In genomic region chr7:6779172-6779571, GRCm38 (mm10) we compare ENCODE assay signal across 22 mouse cellular contexts. TPM values are rescaled to one million over a fixed set of nuclear protein-coding genes. Genes with fewer than 3 reads are reported as not detected.
DNase-seq lines count a peak whose midpoint lies in the region; ATAC-seq lines count a peak whose summit lies in the region.
"Had no signal": no experiment of that assay in that cellular context is flagged by ENCODE, and none has a peak within 500 bp of the region (broad histone marks: within the 10 kb centered on the region; RNA-seq: fewer than 3 reads in every experiment).

No protein-coding gene starts in this region.

- peak overlapping the region; percentile 87 for H3K27ac ChIP-seq in heart, embryonic 10.5 days
- 0 out of 2 replicates have a peak overlapping the region, but pooled peaks have one; percentile 11 for H3K27ac ChIP-seq in heart, embryonic 15.5 days
- peak overlapping the region; percentile 84; the same call in 1 of the 2 replicates for H3K27ac ChIP-seq in lung, embryonic 15.5 days
- H3K27ac ChIP-seq in limb, embryonic 10.5 days = peak overlapping the region; percentile 74
- H3K27ac ChIP-seq: embryonic facial prominence, embryonic 15.5 days; forebrain, embryonic 15.5 days; hindbrain, embryonic 13.5 days; hindbrain, postnatal 0 days had no signal

- intact Hi-C loops in heart, postnatal 25 days (cut with DNase I) = no loop called here

- H3K4me3 ChIP-seq in heart, embryonic 10.5 days = no peak overlapping the region
- no peak overlapping the region for H3K4me3 ChIP-seq in heart, embryonic 15.5 days
- no peak overlapping the region for H3K4me3 ChIP-seq in lung, embryonic 15.5 days
- no peak overlapping the region for H3K4me3 ChIP-seq in limb, embryonic 10.5 days
- H3K4me3 ChIP-seq: embryonic facial prominence, embryonic 15.5 days; forebrain, embryonic 15.5 days; hindbrain, embryonic 13.5 days had no signal

- H3K9me3 ChIP-seq in heart, embryonic 10.5 days = no peaks in the 10 kb centered on the region
- no peaks in the 10 kb centered on the region for H3K9me3 ChIP-seq in heart, embryonic 15.5 days (replicated peaks)
- H3K9me3 ChIP-seq in lung, embryonic 15.5 days = no peaks in the 10 kb centered on the region
- H3K9me3 ChIP-seq in limb, embryonic 10.5 days (replicated peaks) = no peaks in the 10 kb centered on the region
- H3K9me3 ChIP-seq: embryonic facial prominence, embryonic 15.5 days; forebrain, embryonic 15.5 days; G1E; hindbrain, embryonic 13.5 days had no signal

- peaks cover 47% of the 10 kb centered on the region for H3K4me1 ChIP-seq in heart, embryonic 10.5 days
- H3K4me1 ChIP-seq in heart, embryonic 15.5 days (replicated peaks) = peaks cover 43% of the 10 kb centered on the region
- peaks cover 61% of the 10 kb centered on the region for H3K4me1 ChIP-seq in lung, embryonic 15.5 days
- peaks cover 64% of the 10 kb centered on the region for H3K4me1 ChIP-seq in limb, embryonic 10.5 days

- no peaks in the 10 kb centered on the region for H3K27me3 ChIP-seq in heart, embryonic 10.5 days (ENCODE audit: insufficient read depth, poor library complexity, severe bottlenecking)
- no peaks in the 10 kb centered on the region for H3K27me3 ChIP-seq in heart, embryonic 15.5 days
- H3K27me3 ChIP-seq in lung, embryonic 15.5 days = no peaks in the 10 kb centered on the region
- no peaks in the 10 kb centered on the region for H3K27me3 ChIP-seq in limb, embryonic 10.5 days (ENCODE audit: low read depth, poor library complexity, severe bottlenecking)
- H3K27me3 ChIP-seq: embryonic facial prominence, embryonic 15.5 days; forebrain, embryonic 15.5 days; hindbrain, embryonic 13.5 days had no signal

- no peak overlapping the region for H3K9ac ChIP-seq in heart, embryonic 15.5 days
- no peak overlapping the region for H3K9ac ChIP-seq in lung, embryonic 15.5 days
- H3K9ac ChIP-seq: embryonic facial prominence, embryonic 15.5 days; forebrain, embryonic 15.5 days; hindbrain, embryonic 13.5 days had no signal

- DNase-seq in heart, embryonic 10.5 days (ENCODE audit: low spot score) = no peak
- DNase-seq in heart, adult 18-20 months = no peak
- no peak for DNase-seq in heart, postnatal 25 days (ENCODE audit: low spot score)
- DNase-seq in lung, postnatal 14 days = no peak
- no peak for DNase-seq in limb, embryonic 10.5 days (ENCODE audit: low spot score)
- DNase-seq: adrenal gland, adult 8-10 months; adrenal gland, postnatal 36 days; B cell, adult 2 months; cerebellum, adult 2 months; cerebellum, postnatal 10 days; gastrocnemius, postnatal 36 days; heart, adult 11 months had no signal

- H3K4me2 ChIP-seq in heart, embryonic 15.5 days = no peak overlapping the region
- H3K4me2 ChIP-seq in lung, embryonic 15.5 days = no peak overlapping the region
- H3K4me2 ChIP-seq: embryonic facial prominence, embryonic 15.5 days; forebrain, embryonic 15.5 days; hindbrain, embryonic 13.5 days had no signal

- ATAC-seq in heart, embryonic 15.5 days (replicated peaks; ENCODE audit: insufficient number of reproducible peaks, insufficient read depth, low FRiP score, low read depth) = no peak
- no peak for ATAC-seq in lung, embryonic 15.5 days (ENCODE audit: borderline replicate concordance, extremely low read depth, low FRiP score, low TSS enrichment)
- ATAC-seq: CD4-positive, CD25-positive, alpha-beta regulatory T cell, adult 4 months; forebrain, embryonic 15.5 days; hindbrain, postnatal 0 days had no signal

- H3K36me3 ChIP-seq in heart, embryonic 10.5 days = no peaks in the 10 kb centered on the region
- H3K36me3 ChIP-seq in heart, embryonic 15.5 days = no peaks in the 10 kb centered on the region
- no peaks in the 10 kb centered on the region for H3K36me3 ChIP-seq in lung, embryonic 15.5 days
- H3K36me3 ChIP-seq in limb, embryonic 10.5 days = no peaks in the 10 kb centered on the region
- H3K36me3 ChIP-seq: embryonic facial prominence, embryonic 15.5 days; forebrain, embryonic 15.5 days; G1E; hindbrain, embryonic 13.5 days had no signal

- WGBS in heart, embryonic 10.5 days = 72% methylated on average over 5 of the region's 5 CpGs
- 75% methylated on average over 5 of the region's 5 CpGs for WGBS in heart, embryonic 15.5 days
- WGBS in lung, embryonic 15.5 days = 67% methylated on average over 5 of the region's 5 CpGs
- WGBS in limb, embryonic 10.5 days = 89% methylated on average over 5 of the region's 5 CpGs

RNA-seq across cellular contexts. Expression of gene Usp29, which starts 48.8 kb away (rescaled TPM):
- 11.4 and 20.7 TPM in 2 replicates for polyA plus RNA-seq in heart, embryonic 10.5 days (2016; fragmentation: Nextera tagmentation; extraction: Ambion mirVana)
- not detected for total RNA-seq in heart, adult 18-20 months (2021)
- polyA plus RNA-seq in heart, embryonic 15.5 days (2015; fragmentation: Nextera tagmentation; extraction: Ambion mirVana) = 5.4 and 5.6 TPM in 2 replicates
- total RNA-seq in heart, postnatal 25 days (2021) = under 1 TPM; 0.10 to 0.11 TPM
- polyA plus RNA-seq in lung, embryonic 15.5 days (2015; fragmentation: Nextera tagmentation; extraction: Ambion mirVana) = 3.7 and 4.4 TPM in 2 replicates
- 25.1 and 25.4 TPM in 2 replicates for polyA plus RNA-seq in limb, embryonic 10.5 days (2016; fragmentation: Nextera tagmentation; extraction: Ambion mirVana)
- total RNA-seq: gastrocnemius, adult 8-10 months had no signal

RNA-seq across cellular contexts. Expression of gene Peg3, which starts 48.9 kb away (rescaled TPM):
- polyA plus RNA-seq in heart, embryonic 10.5 days (2016; fragmentation: Nextera tagmentation; extraction: Ambion mirVana) = 198 and 307 TPM in 2 replicates
- total RNA-seq in heart, adult 18-20 months (2021) = 1 to 10 TPM; 3.3 to 6.2 TPM
- polyA plus RNA-seq in heart, embryonic 15.5 days (2015; fragmentation: Nextera tagmentation; extraction: Ambion mirVana) = 82.4 and 108 TPM in 2 replicates
- total RNA-seq in heart, postnatal 25 days (2021) = 10 to 100 TPM; 14.9 to 16.3 TPM
- polyA plus RNA-seq in lung, embryonic 15.5 days (2015; fragmentation: Nextera tagmentation; extraction: Ambion mirVana) = 117 and 127 TPM in 2 replicates
- 378 and 427 TPM in 2 replicates for polyA plus RNA-seq in limb, embryonic 10.5 days (2016; fragmentation: Nextera tagmentation; extraction: Ambion mirVana)
- total RNA-seq: hematopoietic stem cell, adult 5-6 weeks had no signal
- polyA plus RNA-seq: CD4-positive, CD25-positive, alpha-beta regulatory T cell, adult 4 months had no signal

Comparison
In these comparisons a context has a peak if more than half of its experiments do, and no peak if none do; other contexts are left out.
1. H3K27ac ChIP-seq: peak in every context shown above with its lines; median percentile 87 in heart, embryonic 10.5 days; 84 in lung, embryonic 15.5 days; 74 in limb, embryonic 10.5 days; 11 in heart, embryonic 15.5 days.